ENCODE assay signal across 29 mouse cellular contexts in the genomic region with DNA sequence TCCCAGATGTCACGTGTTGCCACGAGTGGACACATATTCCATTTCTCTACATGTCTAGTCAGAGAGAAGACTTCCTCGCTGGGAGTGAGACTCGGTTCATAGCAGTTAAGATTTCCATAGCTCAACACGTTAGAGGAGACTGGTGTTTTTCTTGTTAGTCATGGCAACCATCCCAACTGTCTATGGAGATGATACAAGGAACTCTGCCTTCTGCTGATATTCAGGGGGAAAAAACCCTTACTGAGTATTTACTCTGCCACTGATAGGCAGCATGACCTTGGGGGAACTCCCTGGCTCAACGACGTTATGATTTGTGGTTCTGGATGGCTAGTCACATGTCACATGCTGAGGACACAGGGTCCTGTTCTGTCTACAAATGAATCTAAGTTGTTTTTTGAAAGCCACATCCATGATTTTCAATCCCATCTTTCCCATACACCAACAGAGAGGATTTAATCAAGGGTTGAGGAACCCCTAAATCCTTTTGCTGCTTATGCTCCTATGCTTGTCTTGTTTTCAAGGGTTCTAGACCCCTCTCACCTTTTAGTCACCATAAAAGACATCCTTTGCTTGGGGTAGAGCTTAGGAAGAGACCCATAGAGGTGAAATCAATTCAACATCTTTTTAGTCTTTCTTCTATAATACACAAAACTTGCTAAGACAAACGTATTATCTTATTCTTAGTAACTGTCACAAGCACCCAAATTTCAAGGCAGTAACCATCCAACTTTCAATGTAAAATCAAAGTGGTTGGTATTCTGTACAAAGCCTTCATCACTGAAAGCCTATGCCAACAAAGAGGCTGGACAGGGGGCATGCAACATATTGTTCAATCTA. TPM values are rescaled to one million over a fixed set of nuclear protein-coding genes. Genes with fewer than 3 reads are reported as not detected.
"Had no signal": no experiment of that assay in that cellular context is flagged by ENCODE, and none has a peak within 500 bp of the region (broad histone marks: within the 10 kb centered on the region; RNA-seq: fewer than 3 reads in every experiment).

No protein-coding gene starts in this region.

- H3K4me3 ChIP-seq: heart, embryonic 13.5 days; heart, embryonic 15.5 days; hindbrain, embryonic 13.5 days; hindbrain, embryonic 15.5 days; kidney, embryonic 15.5 days; layer of hippocampus, adult 2 months; limb, embryonic 13.5 days; limb, embryonic 15.5 days; liver, embryonic 12.5 days had no signal

- H3K27me3 ChIP-seq: heart, embryonic 13.5 days; heart, embryonic 15.5 days; hindbrain, embryonic 13.5 days; hindbrain, embryonic 15.5 days; kidney, embryonic 15.5 days; limb, embryonic 13.5 days; limb, embryonic 15.5 days; liver, embryonic 12.5 days had no signal

- DNase-seq: gastrocnemius, postnatal 14 days; gastrocnemius, postnatal 36 days; heart, adult 18-20 months; heart, postnatal 14 days; heart, postnatal 36 days; kidney, adult 11 months; kidney, adult 2 months; kidney, adult 9 months; kidney, postnatal 14 days; kidney, postnatal 36 days; left cerebral cortex, postnatal 4 days had no signal

- H3K9me3 ChIP-seq: heart, embryonic 13.5 days; heart, embryonic 15.5 days; hindbrain, embryonic 13.5 days; hindbrain, embryonic 15.5 days; kidney, embryonic 15.5 days; limb, embryonic 13.5 days; limb, embryonic 15.5 days; liver, embryonic 12.5 days had no signal

- H3K4me2 ChIP-seq: heart, embryonic 11.5 days; heart, embryonic 13.5 days; heart, embryonic 15.5 days; hindbrain, embryonic 13.5 days; hindbrain, embryonic 15.5 days; kidney, embryonic 15.5 days; limb, embryonic 13.5 days; limb, embryonic 15.5 days; liver, embryonic 12.5 days had no signal

- H3K36me3 ChIP-seq: heart, embryonic 13.5 days; heart, embryonic 15.5 days; hindbrain, embryonic 13.5 days; hindbrain, embryonic 15.5 days; kidney, embryonic 15.5 days; limb, embryonic 13.5 days; limb, embryonic 15.5 days; liver, embryonic 12.5 days had no signal

- H3K9ac ChIP-seq: heart, embryonic 13.5 days; heart, embryonic 15.5 days; hindbrain, embryonic 13.5 days; hindbrain, embryonic 15.5 days; kidney, embryonic 15.5 days; limb, embryonic 13.5 days; limb, embryonic 15.5 days; liver, embryonic 12.5 days; liver, embryonic 14.5 days had no signal

- H3K4me1 ChIP-seq: heart, embryonic 13.5 days; heart, embryonic 15.5 days; hindbrain, embryonic 13.5 days; hindbrain, embryonic 15.5 days; kidney, embryonic 15.5 days; limb, embryonic 13.5 days; limb, embryonic 15.5 days; liver, embryonic 12.5 days had no signal

- ATAC-seq: hindbrain, postnatal 0 days; intestine, embryonic 16.5 days; liver, embryonic 12.5 days had no signal

- H3K27ac ChIP-seq: heart, embryonic 13.5 days; heart, embryonic 15.5 days; hindbrain, embryonic 13.5 days; hindbrain, embryonic 15.5 days; hindbrain, postnatal 0 days; kidney, embryonic 15.5 days; kidney, postnatal 0 days; layer of hippocampus, adult 2 months; limb, embryonic 13.5 days; limb, embryonic 15.5 days; liver, embryonic 12.5 days; liver, embryonic 14.5 days had no signal

RNA-seq across cellular contexts. Expression of a gene that starts 50.2 kb away (rescaled TPM):
- total RNA-seq: hematopoietic stem cell, adult 5-6 weeks; layer of hippocampus, adult 2 months; left cerebral cortex, adult 18-20 months; left cerebral cortex, postnatal 4 days had no signal
- polyA plus RNA-seq: heart, embryonic 11.5 days; hindbrain, embryonic 11.5 days; limb, embryonic 11.5 days; liver, embryonic 12.5 days had no signal
